Mouse (Mus musculus) layer of hippocampus, adult 9-10 months (tissue): ENCODE data around the gene Gstm4.
"Not testable (repeated sequence)": the region's sequence is repeated elsewhere in the genome, so short reads cannot be mapped to it uniquely, and the experiment has no call there.

ENCODE experiments used
- DNase-seq: peaks from one replicate; pipeline ENCODE4 v3.0.0; 2022; ENCODE audit warnings: low spot score

Gstm4 gene

GRCm38 (mm10) chr3:108016468-108016867 is 28.2 kb downstream of the Gstm4 start:
- not testable (repeated sequence) for DNase-seq

GRCm38 (mm10) chr3:108014974-108015346 is 29.7 kb downstream of the Gstm4 start:
- no peak for DNase-seq

GRCm38 (mm10) chr3:108014098-108014973 is 30.4 kb downstream of the Gstm4 start:
- DNase-seq = no peak

GRCm38 (mm10) chr3:108013331-108013871 is 31.3 kb downstream of the Gstm4 start:
- no peak for DNase-seq

GRCm38 (mm10) chr3:108011558-108011957 is 33.1 kb downstream of the Gstm4 start:
- no peak for DNase-seq

- DNase-seq = no peak
Observed at GRCm38 (mm10) chr3:108010286-108010685, 34.4 kb downstream of the Gstm4 start.

- DNase-seq = no peak
Observed at GRCm38 (mm10) chr3:108002021-108002420, 42.7 kb downstream of the Gstm4 start.

- no peak for DNase-seq
Observed at GRCm38 (mm10) chr3:107999491-107999890, 45.2 kb downstream of the Gstm4 start.

GRCm38 (mm10) chr3:107998591-107998990 is 46.1 kb downstream of the Gstm4 start:
- DNase-seq = no peak

GRCm38 (mm10) chr3:107996576-107996975 is 48.1 kb downstream of the Gstm4 start:
- no peak for DNase-seq

- DNase-seq = not testable (repeated sequence)
Observed at GRCm38 (mm10) chr3:107995974-107996373, 48.7 kb downstream of the Gstm4 start.
